Mouse (Mus musculus) gastrocnemius, postnatal 25 days (tissue): Measurements from ENCODE around the gene Rd3. TPM values are rescaled to one million over a fixed set of nuclear protein-coding genes. Genes with fewer than 3 reads are reported as not detected.

ENCODE experiments used
- microRNA-seq, 2 experiments: library from miRNA; unstranded; fragments of <30 nt; microRNA quantifications; one replicate each; pipeline ENCODE4 v1.2.0; 2021; ENCODE audit warnings: borderline replicate concordance in 2 of 2
- total RNA-seq, 2 experiments: library from RNA; stranded (reverse); gene quantifications; 1 replicate in 1 of 2; 2 replicates in 1 of 2; pipeline ENCODE4 v1.2.3; 2021

Gene Rd3
- total RNA-seq, 2 experiments from 2014 or later = 0.15 TPM; not detected in 1

Small RNAs within 50 kb of the gene (microRNA-seq; reads per million reads assigned to microRNA genes)
- gene Mir3473c = 0 to 0.53 reads per million in 2 experiments

Other genes starting within 250 kb of the Rd3 start
- under 1 TPM; 0.26 to 0.80 TPM for gene Nek2, start 155.9 kb upstream of the Rd3 start, total RNA-seq
- 1 to 10 TPM; 4.9 to 8.4 TPM for gene Slc30a1, start 70.6 kb upstream of the Rd3 start, total RNA-seq
- 1 to 10 TPM; 2.3 to 3.1 TPM for gene Traf5, start 115.2 kb downstream of the Rd3 start, total RNA-seq
- 10 to 100 TPM; 22.8 to 23.1 TPM for gene Rcor3, start 160.7 kb downstream of the Rd3 start, total RNA-seq
- gene Kcnh1, start 213.4 kb downstream of the Rd3 start, total RNA-seq = under 1 TPM in 1 of 2 experiments, not detected in 1; 0.03 TPM